Mouse (Mus musculus) gastrocnemius, postnatal 25 days (tissue): ENCODE data around the gene Hist1h2bp. TPM values are rescaled to one million over a fixed set of nuclear protein-coding genes. Genes with fewer than 3 reads are reported as not detected.

Source experiments
- microRNA-seq, 2 experiments: library from miRNA; unstranded; fragments of <30 nt; microRNA quantifications; one replicate each; pipeline ENCODE4 v1.2.0; 2021; ENCODE audit warnings: borderline replicate concordance in 2 of 2
- total RNA-seq, 2 experiments: library from RNA; stranded (reverse); gene quantifications; 1 replicate in 1 of 2; 2 replicates in 1 of 2; pipeline ENCODE4 v1.2.3; 2021

Gene Hist1h2bp
- total RNA-seq, 2 experiments from 2014 or later = 5.3 to 6.0 TPM

Small RNAs within 50 kb of the gene (microRNA-seq; reads per million reads assigned to microRNA genes)
- gene Gm19658 = 0 reads per million in 2 experiments
- gene Gm44346 = 0 reads per million in 2 experiments
- 0 reads per million in 2 experiments for gene Gm44454
- gene Gm44466 = 0 reads per million in 2 experiments

Other genes with a start within 250 kb of the Hist1h2bp start
- gene Olfr1366, start 244.7 kb upstream of the Hist1h2bp start, total RNA-seq = not detected
- gene Olfr1535, start 227.6 kb upstream of the Hist1h2bp start, total RNA-seq = not detected
- gene Olfr1364, start 205.7 kb upstream of the Hist1h2bp start, total RNA-seq = not detected
- gene Olfr1362, start 173.4 kb upstream of the Hist1h2bp start, total RNA-seq = not detected
- gene Olfr11, start 144.9 kb upstream of the Hist1h2bp start, total RNA-seq = not detected
- not detected for gene Olfr1361, start 124.1 kb upstream of the Hist1h2bp start, total RNA-seq
- gene Olfr1360, start 110.1 kb upstream of the Hist1h2bp start, total RNA-seq = not detected
- not detected for gene Olfr1359, start 89.3 kb upstream of the Hist1h2bp start, total RNA-seq
- 10 to 100 TPM; 15.1 to 26.3 TPM for gene Hist1h2bl, start 71.3 kb upstream of the Hist1h2bp start, total RNA-seq
- gene Hist1h2ai, start 71.0 kb upstream of the Hist1h2bp start, total RNA-seq = 10 to 100 TPM in 1 of 2 experiments, 1 to 10 TPM in 1; 4.4 to 21.0 TPM
- gene Hist1h3h, start 69.8 kb upstream of the Hist1h2bp start, total RNA-seq = 10 to 100 TPM; 10.1 to 40.0 TPM
- gene Hist1h2bm, start 65.4 kb upstream of the Hist1h2bp start, total RNA-seq = 1 to 10 TPM; 1.1 to 5.1 TPM
- gene Hist1h4j, start 52.4 kb upstream of the Hist1h2bp start, total RNA-seq = 1 to 10 TPM; 1.2 to 4.0 TPM
- gene Hist1h4k, start 37.0 kb upstream of the Hist1h2bp start, total RNA-seq = 10 to 100 TPM; 31.9 to 37.5 TPM
- 1 to 10 TPM; 2.7 to 6.4 TPM for gene Hist1h2ak, start 33.6 kb upstream of the Hist1h2bp start, total RNA-seq
- gene Hist1h2bn, start 33.3 kb upstream of the Hist1h2bp start, total RNA-seq = 1 to 10 TPM; 5.1 to 9.0 TPM
- gene Hist1h1b, start 6.8 kb upstream of the Hist1h2bp start, total RNA-seq = 1 to 10 TPM; 3.9 to 9.2 TPM
- 10 to 100 TPM; 20.0 to 23.8 TPM for gene Hist1h3i, start 4.1 kb upstream of the Hist1h2bp start, total RNA-seq
- 1 to 10 TPM; 1.0 to 2.4 TPM for gene Hist1h2an, start 243 bp upstream of the Hist1h2bp start, total RNA-seq
- 10 to 100 TPM; 18.0 to 21.3 TPM for gene Hist1h2bq, start 22.7 kb downstream of the Hist1h2bp start, total RNA-seq
- 10 to 100 TPM in 1 of 2 experiments, not detected in 1; 24.7 TPM for gene Hist1h2ao, start 23.0 kb downstream of the Hist1h2bp start, total RNA-seq
- gene Hist1h4m, start 24.3 kb downstream of the Hist1h2bp start, total RNA-seq = 10 to 100 TPM; 49.0 to 65.1 TPM
- gene Hist1h4n, start 44.7 kb downstream of the Hist1h2bp start, total RNA-seq = 10 to 100 TPM; 14.1 to 20.2 TPM
- gene Hist1h2ap, start 46.0 kb downstream of the Hist1h2bp start, total RNA-seq = 10 to 100 TPM in 1 of 2 experiments, not detected in 1; 17.0 TPM
- gene Hist1h2br, start 46.3 kb downstream of the Hist1h2bp start, total RNA-seq = 10 to 100 TPM; 17.7 to 21.3 TPM
- gene Zfp184, start 157.6 kb downstream of the Hist1h2bp start, total RNA-seq = under 1 TPM; 0.26 to 0.54 TPM
- gene Pom121l2, start 193.7 kb downstream of the Hist1h2bp start, total RNA-seq = not detected
- not detected for gene Prss16, start 222.3 kb downstream of the Hist1h2bp start, total RNA-seq
- 1 to 10 TPM; 2.9 to 7.7 TPM for gene Hist1h2ah, start 248.1 kb downstream of the Hist1h2bp start, total RNA-seq
- gene Hist1h2bk, start 248.4 kb downstream of the Hist1h2bp start, total RNA-seq = 10 to 100 TPM; 13.9 to 29.0 TPM